Mouse (Mus musculus): ENCODE measurements around the gene Rbfox1.

GRCm38 (mm10) chr16:5997651-5998050, 112.5 kb downstream of the Rbfox1 start:
- no peak for TF ChIP-seq FLI1 (IDR thresholded peaks at IDR 0.05; ENCODE audit: low read length)
- no peak for TF ChIP-seq GATA1 (IDR thresholded peaks at IDR 0.05; ENCODE audit: borderline replicate concordance, low read length)

Measured in megakaryocyte, embryonic 14.5 days (primary cell).